Mouse (Mus musculus) granulocyte monocyte progenitor cell, adult 5-6 weeks (primary cell): ENCODE measurements around the gene Olfr479. TPM values are rescaled to one million over a fixed set of nuclear protein-coding genes. Genes with fewer than 3 reads are reported as not detected.
"Not testable (repeated sequence)": the region's sequence is repeated elsewhere in the genome, so short reads cannot be mapped to it uniquely, and the experiment has no call there.

Experiments
- ATAC-seq: replicated peaks from 2 replicates; pipeline ENCODE4 v1.8.0; 2016; ENCODE audit warnings: mild to moderate bottlenecking, moderate TSS enrichment, inconsistent platforms; ENCODE audit not compliant: poor library complexity, severe bottlenecking
- total RNA-seq, 2 experiments: library from RNA; stranded (forward) in 1 of 2; stranded (reverse) in 1 of 2; fragments of 200-712, 200-1000 nt in 1 of 2; fragments of >200 nt in 1 of 2; fragmentation: Nextera tagmentation in 1 of 2; gene quantifications; 2 replicates each; pipeline ENCODE4 v1.2.3; 2014 to 2017

Olfr479 gene
- total RNA-seq (2014; fragmentation: Nextera tagmentation) (not detected in 2 replicates), total RNA-seq (2017) (not detected in 2 replicates)

GRCm38 (mm10) chr7:108050393-108050792 is at the start of gene Olfr479:
Gene Olfr479, plus strand, starts transcription at chr7:108050693.
- no peak for ATAC-seq

DNA sequence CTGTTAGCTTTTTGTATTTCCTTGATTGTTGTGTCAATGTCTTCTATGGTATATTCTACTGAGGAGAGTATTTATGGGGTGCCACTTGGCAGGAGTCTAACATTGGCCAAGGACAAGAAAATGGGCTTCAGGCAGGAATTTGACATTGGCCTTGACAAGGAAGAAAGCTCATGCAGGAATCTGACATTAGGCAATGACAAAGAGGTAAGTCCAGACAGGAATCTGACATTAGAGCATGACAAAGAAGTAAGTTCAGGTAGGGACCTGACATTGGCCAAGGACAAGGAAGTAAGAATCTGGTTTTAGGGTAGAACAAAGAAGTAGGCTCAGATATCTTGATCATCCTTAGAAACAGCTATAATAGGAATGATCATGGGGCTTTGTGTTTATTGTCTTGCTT is 36.2 kb upstream of the Olfr479 start:
- not testable (repeated sequence) for ATAC-seq

GRCm38 (mm10) chr7:108033889-108034288 is 16.6 kb upstream of the Olfr479 start, which contains the start of gene Olfr478:
Gene Olfr478, minus strand, starts transcription at chr7:108033989.
- no peak for ATAC-seq

GRCm38 (mm10) chr7:108067246-108067645 is 16.8 kb downstream of the Olfr479 start, which contains the start of gene Olfr480:
Gene Olfr480, minus strand, starts transcription at chr7:108067346.
- ATAC-seq = no peak

- no peak for ATAC-seq
Measured at GRCm38 (mm10) chr7:108079555-108079954, 29.1 kb downstream of the Olfr479 start, which contains the start of gene Olfr481. Gene Olfr481, plus strand, starts transcription at chr7:108079855.

DNA sequence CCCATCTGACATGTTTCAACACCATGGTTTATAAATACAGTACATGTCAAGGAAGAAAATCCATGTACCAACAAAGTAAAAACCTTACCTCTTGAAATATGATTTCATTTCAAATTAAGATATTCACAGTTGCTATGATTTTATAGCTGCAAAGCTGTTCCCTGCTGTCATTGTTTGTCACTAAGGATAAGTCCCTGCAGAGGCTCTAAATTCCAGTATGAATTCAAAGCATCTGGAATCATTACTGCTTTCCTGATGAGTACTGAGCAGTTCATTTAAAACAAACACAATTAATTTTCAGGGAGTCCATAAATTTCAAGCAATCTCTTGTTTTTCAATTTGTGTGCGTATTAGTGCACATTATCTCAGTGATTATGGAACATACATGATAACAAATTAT is 47.0 kb downstream of the Olfr479 start, which contains the start of gene Olfr482:
TSS of gene Olfr482 (minus strand) at position 101 of the 400 bp plus-strand sequence.
- no peak for ATAC-seq

DNA sequence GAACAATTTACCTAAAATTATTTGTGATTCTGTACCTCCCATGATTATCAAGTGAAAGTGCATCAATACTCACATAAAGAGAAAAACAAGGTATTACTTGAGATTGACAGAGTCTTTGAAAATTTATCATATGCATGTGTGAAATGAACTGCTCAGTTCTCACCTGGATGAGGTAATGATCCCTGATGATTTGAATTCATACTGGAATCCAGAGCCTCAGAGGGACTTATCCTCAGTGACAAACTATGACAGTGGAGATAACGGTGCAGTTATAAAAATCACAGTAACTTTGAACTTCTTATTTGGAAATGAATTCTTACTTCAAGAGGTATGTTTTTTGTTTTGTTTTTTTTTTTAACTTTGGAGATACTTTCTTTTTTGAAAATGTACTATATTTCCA is 50.1 kb downstream of the Olfr479 start, which contains the start of gene Olfr483:
TSS of gene Olfr483 (plus strand) at position 301 of the 400 bp plus-strand sequence.
- ATAC-seq = no peak

Other genes starting within 250 kb of the Olfr479 start
- gene Ovch2, start 249.5 kb upstream of the Olfr479 start, total RNA-seq (2014; fragmentation: Nextera tagmentation) = not detected in 2 replicates
- gene Ovch2, start 249.5 kb upstream of the Olfr479 start, total RNA-seq (2017) = not detected in 2 replicates
- gene Olfr467, start 238.4 kb upstream of the Olfr479 start, total RNA-seq (2014; fragmentation: Nextera tagmentation) = not detected in 2 replicates
- gene Olfr467, start 238.4 kb upstream of the Olfr479 start, total RNA-seq (2017) = not detected in 2 replicates
- not detected in 2 replicates for gene Olfr469, start 225.2 kb upstream of the Olfr479 start, total RNA-seq (2014; fragmentation: Nextera tagmentation)
- gene Olfr469, start 225.2 kb upstream of the Olfr479 start, total RNA-seq (2017) = not detected in 2 replicates
- gene Olfr470, start 203.2 kb upstream of the Olfr479 start, total RNA-seq (2014; fragmentation: Nextera tagmentation) = not detected in 2 replicates
- gene Olfr470, start 203.2 kb upstream of the Olfr479 start, total RNA-seq (2017) = not detected in 2 replicates
- not detected in 2 replicates for gene Olfr472, start 152.8 kb upstream of the Olfr479 start, total RNA-seq (2014; fragmentation: Nextera tagmentation)
- gene Olfr472, start 152.8 kb upstream of the Olfr479 start, total RNA-seq (2017) = 0.05 TPM in 1 of 2 replicates, not detected in the other
- not detected in 2 replicates for gene Olfr473, start 120.2 kb upstream of the Olfr479 start, total RNA-seq (2014; fragmentation: Nextera tagmentation)
- gene Olfr473, start 120.2 kb upstream of the Olfr479 start, total RNA-seq (2017) = not detected in 2 replicates
- not detected in 2 replicates for gene Olfr474, start 96.0 kb upstream of the Olfr479 start, total RNA-seq (2014; fragmentation: Nextera tagmentation)
- gene Olfr474, start 96.0 kb upstream of the Olfr479 start, total RNA-seq (2017) = not detected in 2 replicates
- gene Olfr476, start 85.9 kb upstream of the Olfr479 start, total RNA-seq (2014; fragmentation: Nextera tagmentation) = not detected in 2 replicates
- not detected in 2 replicates for gene Olfr476, start 85.9 kb upstream of the Olfr479 start, total RNA-seq (2017)
- gene Olfr477, start 64.0 kb upstream of the Olfr479 start, total RNA-seq (2014; fragmentation: Nextera tagmentation) = not detected in 2 replicates
- not detected in 2 replicates for gene Olfr477, start 64.0 kb upstream of the Olfr479 start, total RNA-seq (2017)
- gene Olfr478, start 16.7 kb upstream of the Olfr479 start, total RNA-seq (2014; fragmentation: Nextera tagmentation) = not detected in 2 replicates
- gene Olfr478, start 16.7 kb upstream of the Olfr479 start, total RNA-seq (2017) = not detected in 2 replicates
- gene Olfr480, start 16.7 kb downstream of the Olfr479 start, total RNA-seq (2014; fragmentation: Nextera tagmentation) = not detected in 2 replicates
- gene Olfr480, start 16.7 kb downstream of the Olfr479 start, total RNA-seq (2017) = not detected in 2 replicates
- gene Olfr481, start 29.2 kb downstream of the Olfr479 start, total RNA-seq (2014; fragmentation: Nextera tagmentation) = not detected in 2 replicates
- not detected in 2 replicates for gene Olfr481, start 29.2 kb downstream of the Olfr479 start, total RNA-seq (2017)
- not detected in 2 replicates for gene Olfr482, start 46.9 kb downstream of the Olfr479 start, total RNA-seq (2014; fragmentation: Nextera tagmentation)
- 0.10 TPM in 1 of 2 replicates, not detected in the other for gene Olfr482, start 46.9 kb downstream of the Olfr479 start, total RNA-seq (2017)
- gene Olfr483, start 50.2 kb downstream of the Olfr479 start, total RNA-seq (2014; fragmentation: Nextera tagmentation) = not detected in 2 replicates
- not detected in 2 replicates for gene Olfr483, start 50.2 kb downstream of the Olfr479 start, total RNA-seq (2017)
- gene Olfr484, start 76.8 kb downstream of the Olfr479 start, total RNA-seq (2014; fragmentation: Nextera tagmentation) = not detected in 2 replicates
- not detected in 2 replicates for gene Olfr484, start 76.8 kb downstream of the Olfr479 start, total RNA-seq (2017)
- gene Olfr485, start 109.2 kb downstream of the Olfr479 start, total RNA-seq (2014; fragmentation: Nextera tagmentation) = not detected in 2 replicates
- not detected in 2 replicates for gene Olfr485, start 109.2 kb downstream of the Olfr479 start, total RNA-seq (2017)
- not detected in 2 replicates for gene Olfr486, start 122.0 kb downstream of the Olfr479 start, total RNA-seq (2014; fragmentation: Nextera tagmentation)
- not detected in 2 replicates for gene Olfr486, start 122.0 kb downstream of the Olfr479 start, total RNA-seq (2017)
- gene Olfr487, start 163.9 kb downstream of the Olfr479 start, total RNA-seq (2014; fragmentation: Nextera tagmentation) = not detected in 2 replicates
- gene Olfr487, start 163.9 kb downstream of the Olfr479 start, total RNA-seq (2017) = not detected in 2 replicates
- gene Olfr488, start 207.7 kb downstream of the Olfr479 start, total RNA-seq (2014; fragmentation: Nextera tagmentation) = not detected in 2 replicates
- gene Olfr488, start 207.7 kb downstream of the Olfr479 start, total RNA-seq (2017) = not detected in 2 replicates
- not detected in 2 replicates for gene Olfr490, start 238.2 kb downstream of the Olfr479 start, total RNA-seq (2014; fragmentation: Nextera tagmentation)
- not detected in 2 replicates for gene Olfr490, start 238.2 kb downstream of the Olfr479 start, total RNA-seq (2017)